Mouse (Mus musculus) lung, embryonic 15.5 days (tissue): ENCODE results near the gene Dennd1b. TPM values are rescaled to one million over a fixed set of nuclear protein-coding genes. Genes with fewer than 3 reads are reported as not detected.

Experiments used
- ATAC-seq: fragments of 200-750 bp; cut with Nextera tagmentation; 2 replicates; pipeline ENCODE4 v1.8.0; 2017; ENCODE audit warnings: moderate number of reproducible peaks, borderline replicate concordance; ENCODE audit not compliant: low FRiP score, low TSS enrichment; ENCODE audit errors: extremely low read depth
- H3K27ac ChIP-seq: fragments of 300-500 bp; sonication (generic); 2 replicates; pipeline ENCODE4 v1.5.1; 2015; ENCODE audit warnings: moderate library complexity, mild to moderate bottlenecking, inconsistent platforms
- H3K27me3 ChIP-seq: fragments of 300-500 bp; sonication (generic); 2 replicates; pipeline ENCODE4 v1.6.1; 2015; ENCODE audit warnings: inconsistent platforms
- H3K36me3 ChIP-seq: fragments of 300-500 bp; sonication (generic); 2 replicates; pipeline ENCODE4 v1.6.1; 2015; ENCODE audit warnings: inconsistent platforms
- H3K4me1 ChIP-seq: fragments of 300-500 bp; sonication (generic); 2 replicates; pipeline ENCODE4 v1.6.1; 2015; ENCODE audit warnings: inconsistent platforms
- H3K4me2 ChIP-seq: fragments of 300-500 bp; sonication (generic); 2 replicates; pipeline ENCODE4 v1.6.1; 2015; ENCODE audit warnings: inconsistent platforms, mild to moderate bottlenecking, moderate library complexity
- H3K4me3 ChIP-seq: fragments of 300-500 bp; sonication (generic); 2 replicates; pipeline ENCODE4 v1.5.1; 2015; ENCODE audit warnings: mild to moderate bottlenecking, inconsistent platforms
- H3K9ac ChIP-seq: fragments of 300-500 bp; sonication (generic); 2 replicates; pipeline ENCODE4 v1.6.1; 2015; ENCODE audit warnings: inconsistent platforms
- H3K9me3 ChIP-seq: fragments of 300-500 bp; sonication (generic); 2 replicates; pipeline ENCODE4 v1.6.1; 2016; ENCODE audit warnings: inconsistent platforms
- WGBS: fragments of 180-500 bp; shearing (Covaris S2); methylation state at CpG from one replicate; pipeline ENCODE4 v1.1.7; 2015; 5-methylcytosine and 5-hydroxymethylcytosine counted together
- polyA plus RNA-seq: library from polyadenylated mRNA; unstranded; fragments of >200 nt; fragmentation: Nextera tagmentation; extraction: Ambion mirVana; gene quantifications from 2 replicates; pipeline ENCODE4 v1.2.1, GENCODE M21; 2015

Gene Dennd1b
- polyA plus RNA-seq, 1 experiment from 2014 or later, result 12.3 TPM

DNA sequence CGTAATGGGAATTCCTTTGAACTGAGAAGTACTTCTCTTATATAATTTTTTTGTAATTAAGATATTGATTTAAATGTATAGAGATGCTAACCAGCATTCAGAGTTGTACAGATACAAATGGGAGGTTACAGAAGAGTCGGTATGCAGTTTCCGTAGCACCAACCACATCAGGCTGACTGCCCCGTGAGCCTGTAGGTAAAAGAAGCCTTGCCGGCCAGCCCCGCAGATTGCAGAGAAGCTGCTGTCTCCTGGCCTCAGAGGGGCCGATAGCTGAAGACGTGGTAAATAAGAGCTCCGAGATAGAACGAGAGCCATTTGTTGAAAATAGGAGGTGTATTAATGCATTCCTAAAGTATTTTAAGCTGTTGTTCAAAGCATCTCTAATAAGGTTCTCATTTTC, 128.9 kb downstream of the Dennd1b start:
- H3K9me3 ChIP-seq, result no peaks in the 10 kb centered on the region
- H3K36me3 ChIP-seq, result no peaks in the 10 kb centered on the region
- no peak overlapping the region for H3K4me3 ChIP-seq
- H3K9ac ChIP-seq, result no peak overlapping the region
- no peaks in the 10 kb centered on the region for H3K27me3 ChIP-seq
- WGBS, result 67% methylated on average over 10 of the region's 10 CpGs
- H3K4me2 ChIP-seq, result no peak overlapping the region
- no peak overlapping the region for H3K27ac ChIP-seq
- peaks cover 4% of the 10 kb centered on the region; the same call in 1 of the 2 replicates for H3K4me1 ChIP-seq
- no peak for ATAC-seq

DNA sequence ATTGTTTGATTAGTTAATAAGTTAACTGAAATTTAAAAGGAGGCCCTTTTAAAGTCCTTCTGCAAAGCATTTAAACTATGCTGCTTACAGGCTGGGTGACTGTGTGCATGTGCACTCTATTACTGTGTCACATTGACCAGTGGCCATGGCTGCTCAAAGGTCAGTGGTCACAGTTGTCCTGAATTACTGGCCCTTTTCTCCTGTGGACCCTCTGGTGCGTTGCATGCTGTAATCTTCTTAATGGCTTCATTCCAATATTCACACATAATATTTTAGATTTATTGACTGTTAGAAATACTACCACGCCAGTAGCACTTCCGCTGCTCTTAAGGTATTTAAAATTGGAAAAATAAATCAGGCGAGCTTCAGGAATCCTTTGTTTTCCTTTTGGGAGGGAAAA, 129.5 kb downstream of the Dennd1b start:
- Histone ChIP-seq H3K9ac (no peak overlapping the region), H3K9me3 (no peaks in the 10 kb centered on the region), H3K27ac (no peak overlapping the region), H3K36me3 (no peaks in the 10 kb centered on the region), H3K4me2 (no peak overlapping the region), H3K4me1 (peaks cover 4% of the 10 kb centered on the region; the same call in 1 of the 2 replicates), H3K4me3 (no peak overlapping the region), H3K27me3 (no peaks in the 10 kb centered on the region)
- no peak for ATAC-seq
- 40% methylated on average over 4 of the region's 4 CpGs for WGBS

DNA sequence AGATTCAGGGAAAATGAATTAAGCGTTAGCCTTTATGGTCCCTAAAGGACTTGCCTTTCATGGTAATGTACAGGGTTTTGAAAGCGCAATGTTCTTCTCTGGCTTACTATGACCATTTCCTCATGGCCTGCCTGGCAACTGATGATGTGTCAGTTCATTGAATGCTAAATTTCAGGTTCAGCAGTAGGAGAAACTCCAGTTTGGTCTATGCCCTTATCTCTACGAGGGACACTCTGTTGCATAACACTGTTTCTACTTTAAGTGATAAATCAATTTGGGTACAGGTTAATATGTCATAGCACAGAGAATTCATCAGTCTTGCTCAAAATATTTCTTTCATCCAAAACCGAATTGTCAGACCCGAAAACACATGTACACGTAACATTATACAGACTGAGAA, 133.1 kb downstream of the Dennd1b start:
- no peak for ATAC-seq
- Histone ChIP-seq H3K27ac (no peak overlapping the region), H3K9me3 (no peaks in the 10 kb centered on the region), H3K4me2 (no peak overlapping the region), H3K9ac (no peak overlapping the region), H3K27me3 (no peaks in the 10 kb centered on the region), H3K4me1 (peaks cover 4% of the 10 kb centered on the region; the same call in 1 of the 2 replicates), H3K4me3 (no peak overlapping the region), H3K36me3 (no peaks in the 10 kb centered on the region)
- 86% methylated on average over 6 of the region's 6 CpGs for WGBS

DNA sequence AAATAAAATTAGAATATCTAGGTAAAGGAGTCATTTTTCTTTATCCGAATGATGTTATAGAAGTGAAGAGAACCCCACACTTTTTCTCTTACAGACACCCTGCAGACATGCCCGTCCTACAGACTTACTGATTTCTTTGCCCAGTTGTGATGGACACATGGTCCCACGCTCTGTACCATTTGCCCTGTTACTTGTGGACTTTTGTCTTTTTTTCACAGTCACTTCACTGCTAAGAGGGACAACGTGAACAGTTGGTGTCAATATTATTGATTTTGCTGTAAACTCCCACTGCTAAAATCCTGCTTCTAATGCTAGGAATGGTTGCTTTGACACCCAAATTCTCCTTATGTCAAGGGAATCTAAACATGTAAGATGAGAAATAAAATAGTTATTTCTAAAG, 134.9 kb downstream of the Dennd1b start:
- H3K4me3 ChIP-seq, result no peak overlapping the region
- H3K4me2 ChIP-seq, result no peak overlapping the region
- no peaks in the 10 kb centered on the region for H3K9me3 ChIP-seq
- no peak overlapping the region for H3K27ac ChIP-seq
- no peaks in the 10 kb centered on the region for H3K27me3 ChIP-seq
- 87% methylated on average over 4 of the region's 4 CpGs for WGBS
- no peaks in the 10 kb centered on the region for H3K36me3 ChIP-seq
- H3K4me1 ChIP-seq, result no peaks in the 10 kb centered on the region
- H3K9ac ChIP-seq, result no peak overlapping the region
- ATAC-seq, result no peak

DNA sequence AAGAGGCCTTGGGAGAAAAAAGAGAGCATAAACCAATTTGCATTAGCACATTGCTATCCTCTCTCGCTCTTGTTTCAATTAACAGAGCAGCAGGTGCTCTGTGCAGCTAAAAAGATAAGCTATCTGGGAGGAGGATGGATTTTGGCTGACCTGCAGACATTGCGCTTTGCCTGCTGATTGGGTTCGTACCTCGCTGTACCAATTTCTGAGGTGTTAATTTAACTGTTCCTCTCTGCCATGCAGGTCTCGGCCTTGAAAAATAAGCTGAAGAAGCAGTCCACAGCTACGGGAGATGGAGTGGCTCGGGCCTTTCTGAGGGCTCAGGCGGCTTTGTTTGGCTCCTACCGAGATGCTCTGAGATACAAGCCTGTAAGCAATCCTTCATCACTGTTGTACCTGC, 138.5 kb downstream of the Dennd1b start:
- Histone ChIP-seq H3K27ac (no peak overlapping the region), H3K4me1 (no peaks in the 10 kb centered on the region), H3K36me3 (no peaks in the 10 kb centered on the region), H3K4me2 (no peak overlapping the region), H3K27me3 (no peaks in the 10 kb centered on the region), H3K9ac (no peak overlapping the region), H3K9me3 (no peaks in the 10 kb centered on the region), H3K4me3 (no peak overlapping the region)
- no peak for ATAC-seq
- WGBS, result 71% methylated on average over 9 of the region's 9 CpGs

DNA sequence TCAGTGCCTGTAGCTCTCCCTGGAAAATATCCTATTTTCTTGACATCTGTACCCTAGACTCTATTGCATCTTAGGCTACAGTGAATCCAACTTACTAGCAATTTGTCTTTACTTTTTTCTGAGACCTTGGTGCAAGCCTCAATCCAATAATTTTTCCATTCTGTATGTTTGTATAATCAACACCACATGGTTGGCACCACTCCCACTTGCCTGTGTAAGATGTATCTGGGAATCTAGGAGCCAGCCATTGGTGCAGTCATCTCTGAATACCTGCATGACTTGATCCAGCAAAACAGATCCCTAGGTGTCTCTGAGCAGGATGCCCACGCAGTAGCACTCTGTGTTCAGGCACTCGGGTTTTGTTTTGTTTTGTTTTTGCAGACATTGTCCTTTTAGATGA, 145.0 kb downstream of the Dennd1b start:
- Histone ChIP-seq H3K9me3 (no peaks in the 10 kb centered on the region), H3K4me1 (no peaks in the 10 kb centered on the region), H3K4me3 (no peak overlapping the region), H3K27ac (no peak overlapping the region), H3K9ac (no peak overlapping the region), H3K36me3 (0 out of 2 replicates have a peak, but pooled peaks cover 7% of the 10 kb centered on the region), H3K27me3 (no peaks in the 10 kb centered on the region), H3K4me2 (no peak overlapping the region)
- WGBS, result 78% methylated on average over 2 of the region's 2 CpGs
- ATAC-seq, result no peak

DNA sequence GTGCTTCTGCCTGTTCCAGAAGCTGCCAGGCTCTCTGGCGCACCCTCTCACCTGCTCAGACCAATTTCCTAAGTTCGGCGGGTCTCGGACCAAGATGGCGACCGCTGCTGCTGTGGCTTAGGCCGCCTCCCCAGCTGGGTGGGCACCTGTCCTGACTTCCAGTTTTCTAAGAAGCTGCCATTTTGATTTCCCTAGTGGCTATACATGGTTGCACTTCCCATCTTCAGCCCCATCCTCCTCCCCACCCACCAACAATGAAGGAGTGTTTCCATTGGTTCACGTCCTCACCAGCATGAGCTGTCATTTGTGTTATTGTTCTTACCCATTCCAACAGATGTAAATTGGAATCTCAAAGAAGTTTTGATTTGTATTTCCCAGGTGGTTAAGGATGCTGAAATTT, 159.4 kb downstream of the Dennd1b start:
- no peak overlapping the region for H3K9ac ChIP-seq
- H3K4me2 ChIP-seq, result no peak overlapping the region
- ATAC-seq, result no peak
- 94% methylated on average over 8 of the region's 8 CpGs for WGBS
- no peak overlapping the region for H3K4me3 ChIP-seq
- no peaks in the 10 kb centered on the region for H3K36me3 ChIP-seq
- no peaks in the 10 kb centered on the region for H3K4me1 ChIP-seq
- H3K9me3 ChIP-seq, result no peaks in the 10 kb centered on the region
- no peaks in the 10 kb centered on the region for H3K27me3 ChIP-seq
- H3K27ac ChIP-seq, result no peak overlapping the region

DNA sequence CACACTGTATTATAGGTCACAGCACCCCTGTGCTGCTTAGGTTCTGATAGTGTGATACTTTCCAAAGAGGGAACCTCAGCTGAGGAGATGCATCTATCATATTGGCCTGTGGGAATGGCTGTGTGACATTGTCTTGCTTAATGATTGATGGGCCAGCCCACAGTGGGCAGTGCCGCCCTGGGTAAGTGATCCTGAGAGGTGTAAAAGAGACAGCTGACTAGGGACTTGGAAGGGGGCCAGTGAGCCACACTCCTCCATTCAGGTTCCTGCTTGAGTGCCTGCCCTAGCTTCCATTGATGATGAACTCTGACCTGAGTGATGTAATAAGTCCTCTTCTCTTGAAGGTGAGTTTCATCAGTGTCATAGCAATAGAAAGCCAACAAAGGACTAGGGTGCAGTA, 176.4 kb downstream of the Dennd1b start:
- no peak for ATAC-seq
- Histone ChIP-seq H3K36me3 (0 out of 2 replicates have a peak, but pooled peaks cover 7% of the 10 kb centered on the region), H3K4me2 (no peak overlapping the region), H3K4me1 (no peaks in the 10 kb centered on the region), H3K4me3 (no peak overlapping the region), H3K9ac (no peak overlapping the region), H3K27ac (no peak overlapping the region), H3K9me3 (no peaks in the 10 kb centered on the region), H3K27me3 (no peaks in the 10 kb centered on the region)
- WGBS, result 50% methylated on average over 1 of the region's 1 CpGs

DNA sequence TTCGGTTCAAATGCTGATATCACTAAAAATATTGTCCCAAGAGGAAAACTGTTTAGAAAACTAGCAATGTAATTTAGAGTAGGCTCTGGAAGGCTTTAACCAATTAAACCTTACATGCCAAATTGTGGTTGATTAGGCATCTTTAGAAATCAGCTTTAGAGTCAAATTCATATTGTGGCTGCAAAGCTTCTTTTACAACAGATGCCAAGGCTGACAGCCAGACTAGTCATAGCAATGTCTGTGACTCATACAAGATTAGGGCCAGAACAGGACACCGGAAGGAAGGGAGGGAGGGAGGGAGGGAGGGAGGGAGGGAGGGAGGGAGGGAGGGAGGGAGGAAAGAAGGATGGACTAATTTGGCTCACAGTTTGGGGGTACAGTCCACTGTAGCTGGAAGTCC, 182.3 kb downstream of the Dennd1b start:
- Histone ChIP-seq H3K36me3 (0 out of 2 replicates have a peak, but pooled peaks cover 7% of the 10 kb centered on the region), H3K4me2 (no peak overlapping the region), H3K9ac (no peak overlapping the region), H3K4me1 (no peaks in the 10 kb centered on the region), H3K4me3 (no peak overlapping the region), H3K27ac (no peak overlapping the region), H3K27me3 (no peaks in the 10 kb centered on the region), H3K9me3 (no peaks in the 10 kb centered on the region)
- no peak for ATAC-seq
- WGBS, result 66% methylated on average over 2 of the region's 2 CpGs

DNA sequence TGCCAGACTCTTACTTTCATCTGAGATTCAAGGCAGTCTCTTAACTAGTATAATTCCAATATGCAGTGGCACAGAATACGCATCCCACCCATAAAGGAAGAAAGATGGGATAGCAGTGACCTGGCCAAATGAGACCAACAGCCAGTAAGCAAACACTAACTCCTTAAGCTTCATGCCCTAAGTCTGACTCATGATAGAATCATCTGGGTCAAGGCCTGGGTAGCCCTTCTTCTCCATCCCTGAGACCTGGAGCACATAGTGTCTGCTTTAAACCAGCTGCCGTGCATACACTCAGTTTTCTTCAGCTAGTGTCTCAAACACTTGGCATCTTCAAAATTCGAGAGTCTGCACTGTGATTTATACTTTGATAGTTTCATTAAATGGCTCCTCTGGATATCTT, 183.1 kb downstream of the Dennd1b start:
- H3K27ac ChIP-seq, result no peak overlapping the region
- H3K4me3 ChIP-seq, result no peak overlapping the region
- H3K27me3 ChIP-seq, result no peaks in the 10 kb centered on the region
- 0 out of 2 replicates have a peak, but pooled peaks cover 7% of the 10 kb centered on the region for H3K36me3 ChIP-seq
- no peaks in the 10 kb centered on the region for H3K9me3 ChIP-seq
- H3K4me1 ChIP-seq, result no peaks in the 10 kb centered on the region
- no peak overlapping the region for H3K9ac ChIP-seq
- WGBS, result 83% methylated on average over 3 of the region's 3 CpGs
- no peak overlapping the region for H3K4me2 ChIP-seq
- ATAC-seq, result no peak

DNA sequence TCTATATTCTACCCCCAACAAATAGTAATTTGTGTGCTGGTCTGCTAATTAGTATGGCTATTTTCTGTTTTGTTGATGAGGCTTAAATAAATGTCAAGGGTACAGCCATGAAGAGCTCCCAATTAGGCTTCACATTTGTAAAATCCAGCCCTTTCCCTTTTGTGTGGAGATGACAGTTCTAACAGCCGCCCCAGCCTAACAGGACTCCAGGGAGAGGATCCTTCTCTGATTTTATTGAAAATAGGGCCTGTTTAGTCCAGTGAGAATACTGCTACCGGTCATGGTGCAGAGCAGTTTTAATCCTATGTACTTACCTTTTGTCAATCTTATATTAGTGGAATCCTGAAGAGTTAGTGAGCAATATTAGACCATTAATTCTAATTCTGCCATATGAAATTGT, 189.8 kb downstream of the Dennd1b start:
- ATAC-seq, result no peak
- Histone ChIP-seq H3K27me3 (no peaks in the 10 kb centered on the region), H3K9me3 (no peaks in the 10 kb centered on the region), H3K4me3 (no peak overlapping the region), H3K4me2 (no peak overlapping the region), H3K9ac (no peak overlapping the region), H3K36me3 (no peaks in the 10 kb centered on the region), H3K27ac (no peak overlapping the region), H3K4me1 (no peaks in the 10 kb centered on the region)
- 86% methylated on average over 2 of the region's 2 CpGs for WGBS

DNA sequence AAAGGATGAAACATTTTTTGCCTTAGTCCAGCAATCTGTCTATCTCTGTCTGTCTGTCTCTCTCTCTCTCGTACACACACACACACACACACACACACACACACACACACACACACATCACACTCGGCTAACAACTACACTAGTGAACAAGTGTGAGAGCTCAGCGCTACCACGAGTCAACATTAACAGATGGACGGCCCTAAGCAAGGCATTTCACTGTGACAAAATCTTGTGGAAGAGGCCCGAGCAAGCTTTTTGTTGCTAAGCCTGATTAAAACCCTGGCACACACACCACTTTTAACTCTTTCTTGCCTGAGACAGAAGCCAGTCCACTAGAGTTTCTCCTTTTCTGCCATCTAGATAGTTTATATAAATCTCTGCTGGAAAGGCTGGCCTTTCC, 190.3 kb downstream of the Dennd1b start:
- WGBS, result 63% methylated on average over 6 of the region's 6 CpGs
- Histone ChIP-seq H3K27ac (no peak overlapping the region), H3K9me3 (no peaks in the 10 kb centered on the region), H3K36me3 (no peaks in the 10 kb centered on the region), H3K4me2 (no peak overlapping the region), H3K9ac (no peak overlapping the region), H3K4me1 (no peaks in the 10 kb centered on the region), H3K4me3 (no peak overlapping the region), H3K27me3 (no peaks in the 10 kb centered on the region)
- no peak for ATAC-seq

DNA sequence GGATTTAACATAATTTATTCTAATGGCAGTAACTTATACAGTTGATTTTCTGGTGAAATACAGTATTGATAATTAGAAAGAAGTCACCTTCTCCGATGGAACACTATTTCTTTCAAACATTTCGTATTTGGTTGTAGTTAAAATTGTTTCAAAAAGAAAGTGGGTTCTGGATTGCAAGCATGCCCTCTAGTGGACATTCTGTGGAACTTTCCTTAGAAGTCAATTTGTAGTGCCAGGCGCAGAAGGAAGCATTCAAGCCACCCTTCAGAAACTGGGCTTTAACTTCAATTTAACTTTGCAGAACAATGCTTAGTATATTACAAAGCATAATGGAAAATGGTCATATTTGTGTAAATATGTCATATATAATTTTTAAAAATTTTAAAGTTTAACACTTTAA, 193.2 kb downstream of the Dennd1b start:
- no peaks in the 10 kb centered on the region for H3K36me3 ChIP-seq
- no peak for ATAC-seq

More for the DNA sequence above, 193.2 kb downstream of the Dennd1b start:
- no peak overlapping the region for H3K27ac ChIP-seq
- no peak overlapping the region for H3K4me2 ChIP-seq
- H3K9me3 ChIP-seq, result no peaks in the 10 kb centered on the region
- no peak overlapping the region for H3K4me3 ChIP-seq
- 20% methylated on average over 3 of the region's 3 CpGs for WGBS
- no peak overlapping the region for H3K9ac ChIP-seq
- no peaks in the 10 kb centered on the region for H3K27me3 ChIP-seq
- peaks cover 7% of the 10 kb centered on the region; the same call in 1 of the 2 replicates for H3K4me1 ChIP-seq
